Mouse (Mus musculus): Measurements from ENCODE around the gene Gps2.

DNA sequence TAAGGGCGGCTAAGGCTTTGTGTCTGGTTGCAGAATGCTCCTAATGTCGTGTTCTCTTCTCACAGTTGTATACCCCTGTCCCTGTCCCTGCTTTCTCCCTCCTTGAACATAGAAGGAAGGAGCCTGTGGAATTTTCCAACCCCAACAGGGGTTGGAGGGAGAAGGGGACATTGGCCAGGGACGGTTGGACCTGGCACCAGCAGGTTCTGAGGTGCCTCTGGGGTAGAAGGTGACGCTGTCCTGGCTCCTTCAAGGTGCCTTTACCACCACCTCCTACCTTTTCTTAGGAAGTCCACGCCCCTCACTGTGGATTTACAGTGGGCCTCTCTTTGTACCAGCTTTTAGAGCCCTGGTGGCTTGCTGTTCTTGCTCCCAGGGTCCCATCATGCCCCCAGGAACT lies 24.1 kb downstream of the Gps2 start:
- TF ChIP-seq ETS1 (IDR thresholded peaks at IDR 0.05; ENCODE audit: low read depth, low read length) (no peak), CTCF (IDR thresholded peaks at IDR 0.05 in 2 of 3, conservative IDR thresholded peaks at IDR 0.05 in 1 of 3; ENCODE audit: control insufficient read depth in 1 of 3, insufficient read depth in 1 of 3, low read depth in 2 of 3, low read length in 3 of 3, poor library complexity in 1 of 3, severe bottlenecking in 1 of 3) (no peak), POLR2A (IDR thresholded peaks at IDR 0.05; ENCODE audit: control insufficient read depth in 1 of 2, insufficient read depth in 1 of 2, low read depth in 1 of 2, low read length in 2 of 2, poor library complexity in 1 of 2) (no peak), RAD21 (IDR thresholded peaks at IDR 0.05; ENCODE audit: low read depth, low read length) (no peak), MAFK (IDR thresholded peaks at IDR 0.05; ENCODE audit: borderline replicate concordance, low read depth, low read length) (no peak)

Data from MEL (cell line).